Mouse (Mus musculus) neural tube, embryonic 10.5 days (tissue): ENCODE results near the gene Tns3.
"Not testable (repeated sequence)": the region's sequence is repeated elsewhere in the genome, so short reads cannot be mapped to it uniquely, and the experiment has no call there.

Experiments used
- DNase-seq: peaks from one replicate; pipeline ENCODE4 v3.0.0-alpha.2; 2017; ENCODE audit warnings: low spot score; ENCODE audit errors: extremely low spot score

Tns3 gene

DNA sequence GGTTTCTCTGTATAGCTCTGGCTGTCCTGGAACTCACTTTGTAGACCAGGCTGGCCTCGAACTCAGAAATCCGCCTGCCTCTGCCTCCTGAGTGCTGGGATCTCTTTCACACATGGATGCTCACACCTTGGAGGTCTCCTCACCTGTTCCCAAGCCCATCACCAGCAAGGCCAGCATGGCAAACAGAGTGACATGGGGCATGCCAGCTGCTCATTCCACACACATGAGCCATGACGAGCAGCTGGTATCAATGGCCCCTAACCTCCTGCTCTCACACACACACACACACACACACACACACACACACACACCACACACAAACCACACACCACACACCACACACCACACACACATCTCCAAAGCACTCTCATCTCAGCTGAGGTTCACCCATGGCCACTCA, 131.6 kb downstream of the Tns3 start:
- DNase-seq, result not testable (repeated sequence)

DNA sequence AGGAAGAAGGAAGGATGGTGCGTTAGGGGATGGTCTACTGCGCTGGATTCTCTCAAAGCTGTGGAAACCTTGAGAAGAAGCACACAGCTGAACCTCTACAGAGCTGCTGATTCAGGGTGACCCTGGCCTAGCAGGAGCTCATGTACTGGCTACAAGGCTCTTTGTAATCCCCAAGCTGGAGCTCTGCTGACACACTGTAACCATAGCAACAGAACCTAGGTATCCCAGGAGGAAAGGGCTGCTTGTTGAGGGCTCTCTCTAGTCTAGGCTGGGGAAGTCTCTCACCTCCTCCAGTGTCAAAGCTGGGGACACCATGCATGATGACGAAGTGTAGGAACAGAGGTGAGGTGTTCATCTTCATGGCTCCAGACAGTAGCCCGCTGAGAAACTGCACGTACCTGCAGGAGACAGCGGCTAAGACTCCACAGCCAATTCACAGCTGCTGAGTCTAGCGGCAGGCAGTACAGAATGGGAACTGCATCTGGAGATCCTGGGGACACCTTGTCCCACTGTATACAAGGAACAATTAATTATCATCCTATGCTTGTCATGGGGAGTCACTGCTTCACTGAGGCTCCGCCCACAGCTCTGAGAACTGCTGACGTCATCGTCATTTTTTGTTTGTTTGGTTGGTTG, 132.1 kb downstream of the Tns3 start:
- no peak for DNase-seq

- no peak for DNase-seq
Observed at GRCm38 (mm10) chr11:8530506-8530905, 133.8 kb downstream of the Tns3 start.

DNA sequence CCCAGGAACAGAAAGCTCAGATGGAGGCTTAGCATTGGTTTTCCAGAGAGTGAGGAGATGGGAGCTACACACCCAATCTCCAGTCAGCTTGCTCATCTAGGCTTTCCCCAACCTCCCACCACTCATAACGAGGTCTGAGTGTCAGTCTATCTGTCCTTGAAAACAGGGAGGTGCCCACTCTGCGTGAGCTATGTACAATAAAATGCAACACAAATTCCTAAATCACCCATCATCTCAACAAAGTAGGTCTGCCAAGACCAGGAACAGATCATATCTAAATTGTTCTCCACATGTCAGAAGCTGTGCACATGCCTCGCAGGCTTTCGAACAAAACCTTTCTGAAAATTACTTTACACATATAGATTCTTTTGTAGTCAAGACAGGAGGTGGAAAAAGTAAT, 134.3 kb downstream of the Tns3 start:
- no peak for DNase-seq

DNA sequence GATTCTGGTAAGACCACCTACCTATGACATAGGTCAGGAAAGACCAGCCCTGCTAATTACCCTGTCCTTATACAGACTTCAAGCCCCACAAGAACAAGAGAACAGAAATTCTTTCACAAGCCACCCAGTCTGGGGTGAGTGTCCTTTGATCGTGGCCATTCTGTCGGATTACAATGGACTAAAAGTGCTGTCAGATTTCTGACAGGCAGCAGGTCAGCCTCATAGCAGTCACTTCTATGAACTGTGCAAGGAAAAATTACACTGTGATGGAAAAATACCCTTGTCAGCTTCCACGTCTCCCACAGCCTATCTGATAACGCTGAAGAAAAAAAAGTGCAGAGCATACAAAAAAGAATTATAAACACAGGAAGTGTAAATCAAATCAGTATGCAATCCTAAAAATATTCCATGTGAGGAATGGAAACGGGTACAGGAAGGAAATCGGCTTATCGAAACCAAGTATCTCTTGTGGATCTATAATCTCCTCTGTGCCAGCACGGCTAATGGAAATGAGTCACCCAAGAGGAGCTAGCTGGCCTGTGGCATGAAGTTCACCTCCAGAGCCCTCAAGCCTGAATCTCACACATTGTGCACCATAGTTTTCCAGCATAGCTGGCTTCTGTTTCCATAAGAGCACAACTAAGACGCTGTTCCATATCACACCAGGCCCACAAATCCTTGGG, 138.7 kb downstream of the Tns3 start:
- DNase-seq, result no peak

DNA sequence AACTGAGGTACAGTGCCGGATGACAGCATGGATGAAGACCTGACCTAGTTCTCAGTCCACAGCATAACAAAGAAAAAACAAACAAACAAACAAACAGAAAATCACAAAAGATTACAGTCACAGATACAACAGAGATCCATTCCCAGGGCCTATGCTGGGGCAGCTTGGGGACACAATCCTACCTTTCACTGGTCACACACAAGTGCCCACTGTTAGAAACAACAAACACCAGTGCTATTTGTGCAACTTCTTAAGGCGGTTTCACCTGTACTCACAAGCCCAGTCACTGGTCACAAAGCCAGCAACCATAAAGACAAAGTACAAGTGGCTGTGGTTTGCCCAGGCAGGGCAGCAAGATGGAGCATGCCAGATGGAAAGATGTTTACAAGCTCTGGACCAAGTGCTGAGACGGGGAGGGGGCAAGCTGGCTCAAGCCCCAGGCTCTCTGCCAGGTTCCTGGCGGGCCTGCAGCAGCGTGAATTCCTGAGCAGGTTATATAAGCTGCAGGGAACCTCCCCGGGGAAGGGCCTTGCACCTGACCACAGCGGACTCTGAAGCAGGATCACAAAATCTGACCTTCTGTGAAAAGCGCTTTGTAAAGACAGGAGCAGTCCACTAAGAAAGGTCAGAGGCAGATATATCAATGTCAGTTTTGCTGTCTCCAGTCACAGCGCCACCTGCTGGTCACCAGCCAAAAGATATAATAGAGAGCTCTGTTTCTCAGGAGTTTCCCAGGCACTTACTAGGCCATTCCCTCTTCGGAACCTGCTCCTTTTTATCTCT, 140.8 kb downstream of the Tns3 start:
- DNase-seq, result peak; percentile 84

GRCm38 (mm10) chr11:8513359-8514253, 150.7 kb downstream of the Tns3 start:
- DNase-seq, result no peak

GRCm38 (mm10) chr11:8510294-8510693, 154.0 kb downstream of the Tns3 start:
- no peak for DNase-seq

- no peak for DNase-seq
Observed at GRCm38 (mm10) chr11:8509614-8510013, 154.7 kb downstream of the Tns3 start.

DNA sequence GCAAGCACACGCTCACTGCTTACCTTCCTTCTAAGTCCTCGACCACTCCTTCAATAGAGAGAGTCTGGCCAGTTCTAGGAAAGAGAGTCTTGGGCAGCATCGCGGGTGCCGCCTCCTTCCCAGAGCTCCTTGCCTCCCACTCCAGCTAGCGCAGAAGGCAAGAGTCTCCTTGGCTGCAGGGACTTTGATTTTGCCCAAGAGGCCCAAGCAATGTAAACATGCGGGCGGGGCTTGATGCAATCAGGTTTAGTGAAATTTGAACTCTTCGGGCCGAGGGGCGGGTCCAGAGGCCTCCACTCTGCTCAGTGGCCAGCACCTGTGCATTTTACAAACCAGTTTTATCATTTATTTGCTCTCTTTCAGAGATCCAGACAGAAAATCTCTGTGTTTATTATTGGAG, 160.6 kb downstream of the Tns3 start:
- no peak for DNase-seq

DNA sequence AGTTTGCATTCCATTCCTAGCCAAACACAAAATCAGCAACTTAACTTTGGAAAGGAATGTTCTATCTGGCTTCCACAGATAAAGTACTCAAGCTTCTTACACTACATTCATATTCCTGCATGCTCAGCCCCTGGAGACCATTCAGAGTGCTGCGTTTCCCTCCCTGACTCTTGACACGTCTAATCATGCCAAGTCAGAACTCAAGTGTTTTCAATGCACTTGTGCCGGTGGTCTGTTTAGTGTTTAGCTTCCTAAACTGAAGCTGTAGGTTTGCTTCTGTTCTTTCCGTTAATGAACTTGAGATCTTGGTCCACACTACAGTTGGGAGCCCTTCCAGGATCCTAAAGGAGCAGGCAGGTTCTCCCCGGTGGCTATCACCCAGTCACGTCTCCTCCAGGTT, 163.5 kb downstream of the Tns3 start:
- DNase-seq, result no peak

GRCm38 (mm10) chr11:8497136-8497535, 167.2 kb downstream of the Tns3 start:
- DNase-seq, result no peak

DNA sequence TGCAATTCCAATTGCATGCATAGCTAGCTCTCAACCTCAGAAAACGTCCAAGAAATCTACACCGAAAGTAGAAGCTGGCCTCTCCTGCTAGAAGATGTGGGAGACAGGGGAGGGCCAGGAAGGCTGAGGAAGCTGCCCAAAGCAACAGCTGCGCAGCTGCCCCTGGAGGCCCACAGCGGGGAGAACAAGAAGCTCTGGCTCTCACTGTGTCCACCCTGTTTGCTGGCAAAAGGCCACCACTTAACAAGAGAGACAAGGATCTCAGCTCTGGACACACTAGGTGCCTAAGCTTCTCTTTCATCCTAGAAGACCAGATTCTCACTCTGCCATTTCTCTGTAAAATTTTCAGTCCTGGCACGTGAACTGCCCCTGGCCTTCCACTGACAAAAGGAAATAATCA, 167.6 kb downstream of the Tns3 start:
- DNase-seq, result no peak

DNA sequence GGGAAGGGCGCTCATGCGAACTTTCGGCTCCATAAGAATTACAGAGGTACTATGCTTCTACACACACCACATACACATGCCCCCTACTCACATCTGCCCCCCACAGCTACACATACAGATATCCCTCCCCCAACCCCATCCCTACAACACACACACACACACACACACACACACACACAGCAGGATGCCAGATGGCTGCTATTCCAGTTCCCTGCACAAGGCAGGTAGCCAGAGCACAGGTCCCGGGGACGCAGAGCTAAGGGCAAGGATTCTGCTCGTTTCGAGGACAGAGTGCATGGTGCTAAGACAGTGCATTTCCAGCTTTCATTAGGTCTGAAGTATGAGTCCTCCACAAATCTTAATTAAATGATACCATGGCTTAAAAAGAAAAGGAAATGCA, 168.5 kb downstream of the Tns3 start:
- DNase-seq, result no peak

DNA sequence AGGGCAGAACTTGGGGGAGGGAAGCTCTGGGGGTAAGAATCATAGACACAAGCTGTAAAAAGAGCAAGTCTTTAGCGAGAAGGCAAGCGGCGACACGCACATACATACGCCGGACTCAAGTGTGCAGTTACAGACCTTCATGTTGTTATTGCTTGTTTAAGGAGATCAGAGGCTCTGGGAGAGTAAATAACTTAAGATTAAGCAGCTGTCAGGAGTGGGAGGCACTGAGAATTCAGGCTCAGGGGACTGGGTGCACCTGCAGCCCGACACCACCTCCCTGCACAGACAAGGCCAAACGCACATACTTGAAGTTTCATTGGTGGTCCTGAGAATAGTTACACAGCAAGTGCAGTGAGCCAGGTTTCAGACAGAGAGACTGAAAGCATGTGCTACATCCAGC, 169.3 kb downstream of the Tns3 start:
- DNase-seq, result no peak

GRCm38 (mm10) chr11:8493931-8494490, 170.3 kb downstream of the Tns3 start:
- DNase-seq, result no peak

DNA sequence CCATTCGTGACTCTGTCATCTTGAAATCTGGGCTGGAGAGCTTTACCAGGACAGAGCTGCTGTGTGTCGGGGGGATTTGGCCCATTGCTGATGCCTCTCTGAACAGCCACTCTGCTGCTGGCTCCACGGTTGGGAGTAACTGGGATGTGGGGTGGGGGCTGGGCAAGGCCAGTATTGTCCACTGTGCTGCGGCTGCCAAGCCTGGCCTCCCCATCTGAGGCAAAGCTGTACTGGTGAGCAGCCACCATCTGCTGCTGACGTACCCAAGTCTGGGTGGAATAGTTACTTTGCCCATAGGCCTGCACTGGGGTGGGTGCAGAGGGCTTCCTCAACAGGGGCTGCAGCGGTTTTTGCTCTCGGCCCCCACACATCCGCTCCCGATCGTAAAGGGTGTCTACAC, 172.0 kb downstream of the Tns3 start:
- DNase-seq, result no peak

DNA sequence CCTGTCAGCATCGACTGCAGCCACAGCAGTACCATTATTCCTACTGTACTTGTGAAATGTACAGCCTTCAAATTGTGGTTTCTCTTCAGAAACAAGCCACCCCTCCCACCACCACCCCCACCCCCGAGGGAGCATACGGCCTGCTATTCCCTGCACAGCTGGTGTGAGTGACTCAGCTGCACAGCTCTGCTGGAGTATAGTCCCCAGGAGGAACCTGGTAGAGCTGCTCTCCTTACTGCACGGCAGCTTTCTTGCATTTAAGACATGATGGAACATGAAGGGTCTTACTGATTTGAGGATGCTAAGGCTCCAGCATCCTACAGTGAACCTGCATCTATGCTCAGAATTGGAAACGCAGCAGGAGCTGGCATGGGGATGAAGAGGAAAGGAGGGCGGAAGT, 176.1 kb downstream of the Tns3 start:
- no peak for DNase-seq

DNA sequence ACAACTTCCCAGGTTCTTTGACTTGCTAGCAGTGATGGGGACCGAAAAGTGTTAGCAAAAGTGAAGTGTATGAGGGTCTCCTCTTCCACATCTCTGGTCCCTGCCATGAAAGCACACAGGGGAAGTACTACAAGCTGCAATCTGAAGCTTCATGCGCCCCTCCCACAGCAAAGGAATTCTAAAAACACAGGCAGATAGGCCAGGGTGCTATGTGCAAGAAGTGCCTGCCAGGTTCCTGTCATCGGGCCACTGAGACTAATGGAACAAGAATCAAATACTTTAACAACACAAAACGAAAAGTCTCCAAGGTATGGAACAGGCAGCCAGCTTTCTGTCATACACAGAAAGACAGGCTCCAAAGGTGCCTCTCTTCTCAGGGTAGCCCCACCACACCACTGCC, 177.8 kb downstream of the Tns3 start:
- DNase-seq, result no peak

- DNase-seq, result no peak
Observed at GRCm38 (mm10) chr11:8484538-8484937, 179.8 kb downstream of the Tns3 start.

DNA sequence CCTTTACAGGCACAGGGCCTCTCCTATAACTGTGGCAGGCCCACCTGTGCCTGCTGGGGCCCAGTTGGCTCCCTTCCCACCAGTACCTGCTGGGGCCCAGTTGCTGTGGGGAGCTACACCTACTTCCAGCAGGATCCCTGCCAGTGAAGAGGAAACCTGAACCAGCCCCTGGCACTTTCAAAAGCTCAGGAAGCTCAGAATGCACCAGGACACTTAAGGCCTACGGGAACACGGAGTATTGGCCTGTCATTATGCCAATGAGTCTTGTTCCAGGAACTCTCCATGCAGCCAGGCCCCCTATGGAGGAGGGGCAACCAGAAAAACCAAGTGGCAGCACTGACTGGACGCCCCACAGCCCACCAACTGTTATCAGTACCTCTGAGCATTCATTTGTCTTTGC, 181.6 kb downstream of the Tns3 start:
- no peak for DNase-seq
